Mouse (Mus musculus) lung, adult 2 months (tissue): ENCODE results near the gene Zfp981.

ENCODE experiments used
- CTCF ChIP-seq: fragments of 200-500 bp; IDR thresholded peaks from 2 replicates; pipeline ENCODE4 v1.5.1; 2011; ENCODE audit warnings: mild to moderate bottlenecking, low read length, control low read depth; ENCODE audit not compliant: insufficient read depth
- POLR2A ChIP-seq: fragments of 200-500 bp; IDR thresholded peaks from 2 replicates; pipeline ENCODE4 v1.6.1; 2011; ENCODE audit warnings: low read depth, mild to moderate bottlenecking, control low read depth, low read length, borderline replicate concordance; ENCODE audit errors: extremely low read depth

- no peak for TF ChIP-seq CTCF
- TF ChIP-seq POLR2A = no peak
Observed at GRCm38 (mm10) chr4:146520723-146521122, 18.9 kb downstream of the Zfp981 start.
